Mouse (Mus musculus) adrenal gland, postnatal 4 days (tissue): ENCODE measurements around the gene Stac3. TPM values are rescaled to one million over a fixed set of nuclear protein-coding genes. Genes with fewer than 3 reads are reported as not detected.

ENCODE experiments used
- DNase-seq, 2 experiments: peaks; one replicate each; pipeline ENCODE4 v3.0.0; 2021 to 2022; ENCODE audit warnings: low spot score in 2 of 2, mixed read lengths in 2 of 2
- total RNA-seq, 2 experiments: library from RNA; stranded (reverse); gene quantifications; 2 replicates each; pipeline ENCODE4 v1.2.3; 2021

The Stac3 gene
- total RNA-seq, 2 experiments from 2014 or later = 6.4 to 11.5 TPM

GRCm38 (mm10) chr10:127522088-127522581 lies 20.6 kb downstream of the Stac3 start, which contains the start of gene Shmt2:
Shmt2 (minus strand) TSS chr10:127522444.
- peak; percentile 50 to 68 for DNase-seq

GRCm38 (mm10) chr10:127524646-127525255 lies 23.3 kb downstream of the Stac3 start:
- DNase-seq = no peak

GRCm38 (mm10) chr10:127526048-127526447 lies 24.6 kb downstream of the Stac3 start:
- no peak for DNase-seq

GRCm38 (mm10) chr10:127526681-127527080 lies 25.2 kb downstream of the Stac3 start:
- peak in 1 of 2 experiments; percentile 34 for DNase-seq

- DNase-seq = no peak
Observed at GRCm38 (mm10) chr10:127527481-127527880, 26.0 kb downstream of the Stac3 start.

- DNase-seq = no peak
Observed at GRCm38 (mm10) chr10:127530945-127531344, 29.5 kb downstream of the Stac3 start.

GRCm38 (mm10) chr10:127531548-127531947 lies 30.1 kb downstream of the Stac3 start:
- no peak for DNase-seq

- DNase-seq = no peak
Observed at GRCm38 (mm10) chr10:127534036-127534928, 32.8 kb downstream of the Stac3 start, which contains the start of gene Nxph4. Nxph4 (minus strand) TSS chr10:127534559.

GRCm38 (mm10) chr10:127534929-127535384 lies 33.5 kb downstream of the Stac3 start:
- DNase-seq = no peak

- no peak for DNase-seq
Observed at GRCm38 (mm10) chr10:127536586-127537314, 35.3 kb downstream of the Stac3 start.

GRCm38 (mm10) chr10:127537854-127538583 lies 36.5 kb downstream of the Stac3 start:
- DNase-seq = no peak

GRCm38 (mm10) chr10:127541510-127541909 lies 40.0 kb downstream of the Stac3 start:
- no peak for DNase-seq

- no peak for DNase-seq
Observed at GRCm38 (mm10) chr10:127542084-127542483, 40.6 kb downstream of the Stac3 start.

GRCm38 (mm10) chr10:127542720-127543119 lies 41.2 kb downstream of the Stac3 start:
- DNase-seq = no peak

- DNase-seq = no peak
Observed at GRCm38 (mm10) chr10:127543916-127544315, 42.4 kb downstream of the Stac3 start.

- no peak for DNase-seq
Observed at GRCm38 (mm10) chr10:127544375-127544774, 42.9 kb downstream of the Stac3 start.

- no peak for DNase-seq
Observed at GRCm38 (mm10) chr10:127546505-127546904, 45.0 kb downstream of the Stac3 start.

GRCm38 (mm10) chr10:127548236-127548635 lies 46.8 kb downstream of the Stac3 start:
- DNase-seq = no peak

GRCm38 (mm10) chr10:127549892-127550291 lies 48.4 kb downstream of the Stac3 start:
- DNase-seq = no peak

- DNase-seq = no peak
Observed at GRCm38 (mm10) chr10:127555703-127556102, 54.2 kb downstream of the Stac3 start.

GRCm38 (mm10) chr10:127557397-127557796 lies 55.9 kb downstream of the Stac3 start:
- DNase-seq = no peak
